Mouse (Mus musculus): ENCODE results near the gene Prima1. TPM values are rescaled to one million over a fixed set of nuclear protein-coding genes. Genes with fewer than 3 reads are reported as not detected.

Gene Prima1
- total and polyA plus RNA-seq, 2 experiments from 2014 or later = not detected

DNA sequence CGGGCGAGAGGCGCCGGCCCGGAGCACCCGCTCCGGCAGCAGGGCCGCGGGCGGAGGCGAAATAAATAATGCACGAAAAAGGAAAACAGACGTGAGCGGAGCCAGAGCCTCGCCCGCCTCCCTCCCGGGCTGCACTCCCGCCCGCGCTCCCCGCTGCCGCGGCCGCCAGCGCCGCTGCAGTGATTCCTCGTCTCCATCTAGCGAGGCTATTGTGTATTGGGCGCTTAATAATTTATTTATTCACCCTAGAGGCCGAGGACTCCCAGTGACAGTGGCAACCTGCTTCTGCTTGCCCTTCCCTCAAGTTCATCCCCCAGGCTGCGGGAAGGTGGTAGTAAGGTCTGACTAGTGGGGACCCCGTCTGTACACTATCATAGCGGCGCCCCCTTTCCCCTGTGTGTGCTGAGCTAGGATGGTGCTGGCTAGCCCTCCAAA is 658 bp upstream of the Prima1 start:
- Histone ChIP-seq H3K27ac (ENCODE audit: low read depth) (0 out of 2 replicates have a peak overlapping the region, but pooled peaks have one; percentile 28), H3K4me2 (ENCODE audit: low read depth, low read length) (peak overlapping the region; percentile 92), H3K9me3 (replicated peaks; ENCODE audit: control insufficient read depth, low read length) (no peaks in the 10 kb centered on the region), H3K9ac (replicated peaks; ENCODE audit: low read depth, low read length) (peak overlapping the region; percentile 57), H3K4me1 (ENCODE audit: control insufficient read depth, insufficient read depth) (no peaks in the 10 kb centered on the region), H3K36me3 (replicated peaks; ENCODE audit: control insufficient read depth, insufficient read depth, low read length) (no peaks in the 10 kb centered on the region), H3K27me3 (ENCODE audit: control insufficient read depth, insufficient read depth, low read length) (peaks cover 54% of the 10 kb centered on the region), H3K4me3 (ENCODE audit: low read depth, low read length) (peak overlapping the region; percentile 66)
- TF ChIP-seq CTCF (IDR thresholded peaks at IDR 0.05; ENCODE audit: low read depth) (peak; percentile 54), EP300 (IDR thresholded peaks at IDR 0.05; ENCODE audit: low read depth) (no peak)
- 2% methylated on average over 24 of the region's 34 CpGs for WGBS
- ATAC-seq (ENCODE audit: insufficient read depth, low read depth) (peak; percentile 83), DNase-seq (ENCODE audit: low spot score) (peak; percentile 62)

DNA sequence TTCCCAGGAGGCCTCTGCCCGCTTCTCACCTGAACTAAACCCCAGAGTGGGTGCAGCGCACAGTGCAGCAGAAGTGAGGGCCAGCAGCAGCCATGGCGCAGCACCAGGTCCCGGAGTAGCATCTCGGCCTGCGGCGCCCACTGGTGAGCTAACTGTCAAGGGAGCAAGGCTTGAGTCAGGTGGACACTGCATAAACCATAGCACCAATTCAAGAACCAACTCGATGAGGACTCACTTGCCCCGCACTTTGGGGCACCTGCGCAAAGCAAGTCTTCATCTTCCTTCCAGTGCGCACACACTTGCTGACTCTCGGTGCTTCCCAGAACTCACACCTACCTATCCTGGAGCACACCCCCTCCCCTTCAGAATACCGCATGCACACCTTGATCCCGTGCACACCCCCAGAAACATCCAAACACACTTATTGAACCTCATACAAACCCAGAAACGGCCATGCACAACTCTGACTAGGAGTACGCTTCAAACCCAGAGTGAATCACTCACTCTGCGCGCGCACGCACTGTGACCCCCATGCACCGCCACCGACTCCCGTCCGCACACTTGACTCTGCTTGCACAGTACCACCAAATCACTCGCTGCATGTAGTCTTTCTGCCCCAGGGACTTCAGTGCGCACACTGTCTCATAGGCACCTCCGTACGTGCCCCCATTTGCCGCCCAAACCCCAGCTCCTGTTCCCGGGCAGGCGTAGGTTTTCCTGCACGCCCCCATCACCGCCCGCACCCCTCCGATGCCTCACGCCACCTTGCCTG is 453 bp downstream of the Prima1 start:
- ATAC-seq (ENCODE audit: insufficient read depth, low read depth) = no peak

DNA sequence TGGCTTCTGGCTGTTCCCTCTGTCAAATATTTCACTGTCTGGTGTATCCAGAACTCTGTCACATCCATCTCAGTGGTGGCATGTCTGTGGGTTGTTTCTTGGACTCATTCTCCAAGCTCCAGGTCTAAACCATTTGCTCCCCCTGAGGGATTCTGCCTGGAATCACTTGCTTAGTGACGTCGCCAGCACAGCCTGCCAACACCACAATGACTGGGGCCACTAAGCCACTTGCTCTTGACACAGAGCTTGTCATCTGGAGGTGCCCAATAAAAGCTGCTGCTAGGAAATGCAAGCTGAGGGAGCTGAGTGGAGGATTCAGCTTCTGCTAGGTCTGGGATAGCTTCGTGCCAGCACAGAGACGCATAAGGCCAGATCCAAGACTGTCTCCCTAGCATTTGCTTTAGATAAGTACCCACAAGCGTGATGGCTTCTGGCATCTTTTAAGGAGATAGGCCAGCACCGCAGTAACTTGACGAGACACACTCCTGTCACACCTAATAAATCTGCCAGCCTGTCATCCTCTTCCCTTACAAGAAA is 3.0 kb downstream of the Prima1 start:
- ATAC-seq (ENCODE audit: insufficient read depth, low read depth) (no peak), DNase-seq (ENCODE audit: low spot score) (no peak)
- TF ChIP-seq EP300 (IDR thresholded peaks at IDR 0.05; ENCODE audit: low read depth) (no peak), CTCF (IDR thresholded peaks at IDR 0.05; ENCODE audit: low read depth) (no peak)
- Histone ChIP-seq H3K9ac (replicated peaks; ENCODE audit: low read depth, low read length) (no peak overlapping the region), H3K27me3 (ENCODE audit: control insufficient read depth, insufficient read depth, low read length) (peaks cover 42% of the 10 kb centered on the region), H3K36me3 (replicated peaks; ENCODE audit: control insufficient read depth, insufficient read depth, low read length) (no peaks in the 10 kb centered on the region), H3K4me1 (ENCODE audit: control insufficient read depth, insufficient read depth) (no peaks in the 10 kb centered on the region), H3K4me3 (ENCODE audit: low read depth, low read length) (no peak overlapping the region), H3K9me3 (replicated peaks; ENCODE audit: control insufficient read depth, low read length) (no peaks in the 10 kb centered on the region), H3K27ac (ENCODE audit: low read depth) (no peak overlapping the region), H3K4me2 (ENCODE audit: low read depth, low read length) (no peak overlapping the region)
- 31% methylated on average over 7 of the region's 7 CpGs for WGBS

More for the DNA sequence above, 453 bp downstream of the Prima1 start:
- H3K4me3 ChIP-seq (ENCODE audit: low read depth, low read length) = peak overlapping the region; percentile 66
- no peak overlapping the region for H3K27ac ChIP-seq (ENCODE audit: low read depth)
- no peak for DNase-seq (ENCODE audit: low spot score)
- 18% methylated on average over 36 of the region's 36 CpGs for WGBS
- peaks cover 61% of the 10 kb centered on the region for H3K27me3 ChIP-seq (ENCODE audit: control insufficient read depth, insufficient read depth, low read length)
- no peak for TF ChIP-seq CTCF (IDR thresholded peaks at IDR 0.05; ENCODE audit: low read depth)
- TF ChIP-seq EP300 (IDR thresholded peaks at IDR 0.05; ENCODE audit: low read depth) = no peak
- no peaks in the 10 kb centered on the region for H3K36me3 ChIP-seq (replicated peaks; ENCODE audit: control insufficient read depth, insufficient read depth, low read length)
- H3K9me3 ChIP-seq (replicated peaks; ENCODE audit: control insufficient read depth, low read length) = no peaks in the 10 kb centered on the region
- H3K4me2 ChIP-seq (ENCODE audit: low read depth, low read length) = peak overlapping the region; percentile 92
- no peak overlapping the region for H3K9ac ChIP-seq (replicated peaks; ENCODE audit: low read depth, low read length)
- H3K4me1 ChIP-seq (ENCODE audit: control insufficient read depth, insufficient read depth) = no peaks in the 10 kb centered on the region

DNA sequence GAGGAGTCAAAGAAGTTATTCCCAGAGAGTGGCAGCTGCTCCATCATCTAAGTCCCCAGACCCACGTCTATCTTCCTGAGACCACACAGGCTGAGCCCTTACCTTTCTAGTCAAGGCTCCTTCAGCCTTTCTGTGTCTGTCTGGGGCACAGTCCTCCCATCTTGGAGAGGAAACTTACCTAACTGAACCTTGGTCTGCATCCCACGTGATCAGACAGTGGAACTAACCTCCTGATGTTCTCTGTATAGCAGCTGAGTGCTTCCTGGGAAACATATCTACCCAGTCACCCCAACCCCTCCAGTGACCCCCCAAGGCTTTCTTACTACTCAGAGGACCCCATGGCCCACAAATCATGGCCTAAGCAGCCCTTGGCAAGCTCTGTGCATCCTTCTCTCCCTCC is 6.1 kb downstream of the Prima1 start:
- TF ChIP-seq EP300 (IDR thresholded peaks at IDR 0.05; ENCODE audit: low read depth) (no peak), CTCF (IDR thresholded peaks at IDR 0.05; ENCODE audit: low read depth) (no peak)
- no peak for DNase-seq (ENCODE audit: low spot score)
- WGBS = 71% methylated on average over 2 of the region's 2 CpGs

GRCm38 (mm10) chr12:103235251-103235650 is 6.7 kb downstream of the Prima1 start:
- Histone ChIP-seq H3K27me3 (ENCODE audit: control insufficient read depth, insufficient read depth, low read length) (peaks cover 16% of the 10 kb centered on the region), H3K36me3 (replicated peaks; ENCODE audit: control insufficient read depth, insufficient read depth, low read length) (no peaks in the 10 kb centered on the region), H3K27ac (ENCODE audit: low read depth) (no peak overlapping the region), H3K9ac (replicated peaks; ENCODE audit: low read depth, low read length) (no peak overlapping the region), H3K4me2 (ENCODE audit: low read depth, low read length) (no peak overlapping the region), H3K4me3 (ENCODE audit: low read depth, low read length) (no peak overlapping the region), H3K4me1 (ENCODE audit: control insufficient read depth, insufficient read depth) (no peaks in the 10 kb centered on the region), H3K9me3 (replicated peaks; ENCODE audit: control insufficient read depth, low read length) (no peaks in the 10 kb centered on the region)
- WGBS = 78% methylated on average over 10 of the region's 10 CpGs
- no peak for DNase-seq (ENCODE audit: low spot score)
- TF ChIP-seq EP300 (IDR thresholded peaks at IDR 0.05; ENCODE audit: low read depth) (no peak), CTCF (IDR thresholded peaks at IDR 0.05; ENCODE audit: low read depth) (no peak)
- no peak for ATAC-seq (ENCODE audit: insufficient read depth, low read depth)

More for the DNA sequence above, 6.1 kb downstream of the Prima1 start:
- Histone ChIP-seq H3K4me1 (ENCODE audit: control insufficient read depth, insufficient read depth) (no peaks in the 10 kb centered on the region), H3K27me3 (ENCODE audit: control insufficient read depth, insufficient read depth, low read length) (peaks cover 22% of the 10 kb centered on the region), H3K4me2 (ENCODE audit: low read depth, low read length) (no peak overlapping the region), H3K9me3 (replicated peaks; ENCODE audit: control insufficient read depth, low read length) (no peaks in the 10 kb centered on the region), H3K27ac (ENCODE audit: low read depth) (no peak overlapping the region), H3K4me3 (ENCODE audit: low read depth, low read length) (no peak overlapping the region), H3K36me3 (replicated peaks; ENCODE audit: control insufficient read depth, insufficient read depth, low read length) (no peaks in the 10 kb centered on the region), H3K9ac (replicated peaks; ENCODE audit: low read depth, low read length) (no peak overlapping the region)
- no peak for ATAC-seq (ENCODE audit: insufficient read depth, low read depth)

Measured in heart, postnatal 0 days (tissue).